Mouse (Mus musculus) thymus, adult 2 months (tissue): ENCODE results near the gene Mettl23.

Source experiments
- CTCF ChIP-seq: fragments of 200-500 bp; IDR thresholded peaks from 2 replicates; pipeline ENCODE4 v1.5.1; 2012; ENCODE audit warnings: mild to moderate bottlenecking, control low read depth, low read length, moderate library complexity, borderline replicate concordance; ENCODE audit not compliant: control insufficient read depth, poor library complexity, insufficient read depth; ENCODE audit errors: extremely low read depth
- POLR2A ChIP-seq: fragments of 200-500 bp; IDR thresholded peaks from 2 replicates; pipeline ENCODE4 v1.6.1; 2012; ENCODE audit warnings: mild to moderate bottlenecking, low read length, control low read depth, moderate library complexity; ENCODE audit not compliant: control insufficient read depth, poor library complexity, insufficient read depth; ENCODE audit errors: extremely low read depth

DNA sequence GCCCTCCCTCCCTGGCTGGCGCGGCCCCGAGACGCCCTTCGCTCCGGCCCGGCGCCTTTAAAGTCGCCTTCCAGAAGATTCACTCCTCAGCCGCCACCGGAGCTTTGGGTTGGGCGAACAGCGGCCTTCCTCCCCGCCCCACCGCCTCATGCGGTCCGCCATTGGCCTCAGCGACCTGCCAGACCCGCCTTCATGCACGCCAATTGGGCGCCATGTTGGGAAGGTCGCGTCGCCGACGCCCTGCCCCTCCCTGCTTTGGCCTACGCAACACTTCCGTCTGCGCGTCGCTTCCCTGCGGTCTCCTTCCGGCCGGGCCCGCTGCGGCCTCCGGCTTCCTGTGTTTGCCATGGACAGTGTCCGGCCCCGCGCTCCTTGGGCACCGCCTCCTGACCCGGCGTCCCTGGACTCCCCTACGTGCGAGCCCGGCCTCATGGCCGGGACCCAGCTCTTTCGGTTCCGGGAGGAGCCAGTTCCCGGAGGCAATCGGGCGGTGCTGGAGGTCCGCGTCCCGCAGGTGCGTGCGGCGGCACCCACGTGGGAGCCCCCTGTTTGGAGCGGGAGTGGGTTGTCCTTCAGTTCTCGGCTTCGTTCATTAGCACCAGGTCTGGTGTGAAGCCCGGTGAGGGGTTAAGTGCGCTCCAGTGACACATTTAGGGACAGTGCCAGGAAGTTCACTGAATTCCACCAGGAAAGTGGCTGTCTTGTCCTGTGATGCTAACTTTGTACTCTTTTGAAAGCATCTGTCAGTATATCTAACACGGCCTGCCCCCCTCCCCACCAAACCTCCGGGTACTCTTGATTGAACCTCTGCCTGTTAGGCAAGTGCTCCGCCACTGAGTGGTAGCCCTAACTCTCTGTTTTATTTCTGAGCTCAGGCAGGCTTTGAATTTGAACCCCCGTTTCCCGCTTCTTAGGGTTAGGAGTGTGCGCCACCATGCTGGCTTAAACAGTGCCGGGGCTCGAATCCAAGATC is at the start of gene Mettl23, which contains the start of gene Jmjd6:
- TF ChIP-seq POLR2A (peak; percentile 75), CTCF (peak; percentile 66; the same call in 1 of the 2 replicates)
